Mouse (Mus musculus) cerebellum, adult 2 months (tissue): ENCODE measurements around the gene Alkbh7.
A peak's percentile ranks its signal among the peaks of the same experiment; 100 is the strongest.

Source experiments
- CTCF ChIP-seq: fragments of 200-500 bp; IDR thresholded peaks from 2 replicates; pipeline ENCODE4 v1.5.1; 2011; ENCODE audit warnings: low read depth, mild to moderate bottlenecking, control low read depth, low read length, moderate library complexity, borderline replicate concordance; ENCODE audit not compliant: insufficient read depth
- POLR2A ChIP-seq: fragments of 200-500 bp; IDR thresholded peaks from 2 replicates; pipeline ENCODE4 v1.6.1; 2011; ENCODE audit warnings: low read length, control low read depth, borderline replicate concordance; ENCODE audit not compliant: insufficient read depth

- TF ChIP-seq CTCF (peak; percentile 88), POLR2A (no peak)
These were observed 46.2 kb upstream of the Alkbh7 start for GRCm38 (mm10) chr17:56950915-56951314.
